Mouse (Mus musculus) layer of hippocampus, postnatal 25 days (tissue): ENCODE measurements around the gene Insm1. TPM values are rescaled to one million over a fixed set of nuclear protein-coding genes. Genes with fewer than 3 reads are reported as not detected.

ENCODE experiments used
- DNase-seq, 2 experiments: peaks; one replicate each; pipeline ENCODE4 v3.0.0; 2022; ENCODE audit warnings: mixed read lengths in 2 of 2, low spot score in 1 of 2; ENCODE audit errors: extremely low spot score in 1 of 2
- total RNA-seq, 2 experiments: library from RNA; stranded (reverse); gene quantifications; 2 replicates each; pipeline ENCODE4 v1.2.3; 2021

Insm1 gene
- total RNA-seq, result 1 to 10 TPM; 7.5 to 8.6 TPM

GRCm38 (mm10) chr2:146221076-146221928 is at the start of gene Insm1:
TSS of gene Insm1 (plus strand) at chr2:146221921.
- DNase-seq, result peak; percentile 34 to 47

GRCm38 (mm10) chr2:146172106-146172505 is 49.6 kb upstream of the Insm1 start:
- no peak for DNase-seq

- peak in 1 of 2 experiments; percentile 12 for DNase-seq
These were observed 47.5 kb upstream of the Insm1 start for GRCm38 (mm10) chr2:146174173-146174572.

GRCm38 (mm10) chr2:146178718-146179117 is 43.0 kb upstream of the Insm1 start:
- no peak for DNase-seq

GRCm38 (mm10) chr2:146183830-146184793 is 37.6 kb upstream of the Insm1 start:
- DNase-seq, result no peak

- no peak for DNase-seq
These were observed 25.6 kb upstream of the Insm1 start for GRCm38 (mm10) chr2:146196126-146196525.

GRCm38 (mm10) chr2:146197947-146198346 is 23.8 kb upstream of the Insm1 start:
- DNase-seq, result no peak

GRCm38 (mm10) chr2:146210968-146211367 is 10.8 kb upstream of the Insm1 start:
- DNase-seq, result no peak

GRCm38 (mm10) chr2:146214715-146215114 is 7.0 kb upstream of the Insm1 start:
- DNase-seq, result peak; percentile 15 to 38

GRCm38 (mm10) chr2:146216111-146217064 is 5.3 kb upstream of the Insm1 start:
- DNase-seq, result no peak

- no peak for DNase-seq
These were observed 4.3 kb upstream of the Insm1 start for GRCm38 (mm10) chr2:146217227-146217980.

- DNase-seq, result no peak
These were observed 3.5 kb upstream of the Insm1 start for GRCm38 (mm10) chr2:146218161-146218691.

- DNase-seq, result no peak
These were observed 2.7 kb upstream of the Insm1 start for GRCm38 (mm10) chr2:146218881-146219535.

- DNase-seq, result no peak
These were observed 1.9 kb upstream of the Insm1 start for GRCm38 (mm10) chr2:146219791-146220190.

- no peak for DNase-seq
These were observed 1.1 kb upstream of the Insm1 start for GRCm38 (mm10) chr2:146220591-146221075.

- peak; percentile 44 to 45 for DNase-seq
These were observed 183 bp downstream of the Insm1 start for GRCm38 (mm10) chr2:146221929-146222278.

GRCm38 (mm10) chr2:146222279-146223175 is 806 bp downstream of the Insm1 start:
- peak; percentile 31 to 34 for DNase-seq
